Mouse (Mus musculus): ENCODE data around the gene Atp2a2. TPM values are rescaled to one million over a fixed set of nuclear protein-coding genes. Genes with fewer than 3 reads are reported as not detected.

The Atp2a2 gene
- polyA plus RNA-seq, 1 experiment from 2014 or later: 78.4 TPM

DNA sequence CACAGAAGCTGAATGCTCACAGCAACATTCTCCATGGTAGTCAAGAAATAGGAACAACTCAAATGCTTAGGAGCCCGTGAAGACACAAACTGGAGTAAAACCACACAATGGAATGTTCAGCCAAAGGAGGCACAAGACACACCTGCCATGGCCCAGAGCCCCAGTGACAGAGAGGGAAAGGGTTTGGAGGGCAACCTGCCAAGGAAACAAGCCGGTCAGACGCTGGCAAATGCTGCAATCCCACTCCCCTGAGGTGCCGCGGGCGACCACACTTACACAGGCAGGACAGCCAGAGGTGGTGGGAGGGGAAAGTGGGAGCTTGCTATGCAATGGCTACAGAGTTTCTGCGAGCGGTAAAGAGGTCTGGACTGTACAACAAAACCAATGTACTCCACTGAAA is 31.9 kb upstream of the Atp2a2 start:
- H3K27me3 ChIP-seq (ENCODE audit: control insufficient read depth, insufficient read depth, low read length): no peaks in the 10 kb centered on the region
- ATAC-seq (ENCODE audit: low read depth): no peak
- WGBS: 75% methylated on average over 8 of the region's 8 CpGs

GRCm38 (mm10) chr5:122529913-122530604 is 28.0 kb upstream of the Atp2a2 start:
- Histone ChIP-seq H3K27ac (ENCODE audit: low read depth, low read length) (no peak overlapping the region), H3K9me3 (ENCODE audit: control insufficient read depth, low read length) (no peaks in the 10 kb centered on the region), H3K4me1 (ENCODE audit: control insufficient read depth, insufficient read depth, low read length) (peaks cover 4% of the 10 kb centered on the region; the same call in 1 of the 2 replicates), H3K36me3 (ENCODE audit: control insufficient read depth, insufficient read depth, low read length) (no peaks in the 10 kb centered on the region), H3K27me3 (ENCODE audit: control insufficient read depth, insufficient read depth, low read length) (no peaks in the 10 kb centered on the region), H3K9ac (replicated peaks; ENCODE audit: low read depth, low read length) (no peak overlapping the region), H3K4me3 (ENCODE audit: low read depth, low read length) (no peak overlapping the region), H3K4me2 (ENCODE audit: low read depth, low read length) (no peak overlapping the region)
- WGBS: 75% methylated on average over 9 of the region's 9 CpGs
- ATAC-seq (ENCODE audit: low read depth): no peak

More for the DNA sequence above, 31.9 kb upstream of the Atp2a2 start:
- no peaks in the 10 kb centered on the region for H3K9me3 ChIP-seq (ENCODE audit: control insufficient read depth, low read length)
- H3K4me3 ChIP-seq (ENCODE audit: low read depth, low read length): no peak overlapping the region
- H3K36me3 ChIP-seq (ENCODE audit: control insufficient read depth, insufficient read depth, low read length): no peaks in the 10 kb centered on the region
- no peak overlapping the region for H3K4me2 ChIP-seq (ENCODE audit: low read depth, low read length)
- no peak overlapping the region for H3K27ac ChIP-seq (ENCODE audit: low read depth, low read length)
- H3K4me1 ChIP-seq (ENCODE audit: control insufficient read depth, insufficient read depth, low read length): peaks cover 4% of the 10 kb centered on the region; the same call in 1 of the 2 replicates
- H3K9ac ChIP-seq (replicated peaks; ENCODE audit: low read depth, low read length): no peak overlapping the region

GRCm38 (mm10) chr5:122529316-122529715 is 27.3 kb upstream of the Atp2a2 start:
- H3K27ac ChIP-seq (ENCODE audit: low read depth, low read length): no peak overlapping the region; the same call in 1 of the 2 replicates
- no peak overlapping the region for H3K4me2 ChIP-seq (ENCODE audit: low read depth, low read length)
- 39% methylated on average over 3 of the region's 3 CpGs for WGBS

DNA sequence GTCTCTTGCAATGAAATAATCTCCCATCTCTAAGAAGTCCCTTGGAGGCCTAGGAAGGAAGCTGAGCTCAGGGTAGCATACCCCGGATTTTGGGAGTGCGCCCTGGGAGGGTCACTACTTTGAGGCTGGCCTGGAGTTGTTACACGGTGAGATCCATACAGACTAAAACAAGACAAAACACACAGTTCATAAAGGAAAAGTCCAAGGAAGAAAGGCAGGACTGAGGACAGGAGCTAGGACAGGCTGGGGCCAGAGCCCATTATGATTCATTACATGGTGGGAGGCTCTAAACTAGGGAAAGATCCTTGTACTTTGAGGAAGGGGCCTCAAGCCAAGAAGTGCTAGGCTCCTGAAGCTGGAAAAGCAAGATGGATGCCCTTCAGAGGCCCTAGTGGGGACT is 26.6 kb upstream of the Atp2a2 start:
- H3K4me2 ChIP-seq (ENCODE audit: low read depth, low read length): no peak overlapping the region
- no peak overlapping the region for H3K9ac ChIP-seq (replicated peaks; ENCODE audit: low read depth, low read length)
- H3K27me3 ChIP-seq (ENCODE audit: control insufficient read depth, insufficient read depth, low read length): no peaks in the 10 kb centered on the region
- H3K4me3 ChIP-seq (ENCODE audit: low read depth, low read length): no peak overlapping the region
- WGBS: 71% methylated on average over 3 of the region's 3 CpGs
- H3K27ac ChIP-seq (ENCODE audit: low read depth, low read length): no peak overlapping the region
- peaks cover 4% of the 10 kb centered on the region; the same call in 1 of the 2 replicates for H3K4me1 ChIP-seq (ENCODE audit: control insufficient read depth, insufficient read depth, low read length)
- no peaks in the 10 kb centered on the region for H3K9me3 ChIP-seq (ENCODE audit: control insufficient read depth, low read length)
- no peak for ATAC-seq (ENCODE audit: low read depth)
- H3K36me3 ChIP-seq (ENCODE audit: control insufficient read depth, insufficient read depth, low read length): no peaks in the 10 kb centered on the region

More at GRCm38 (mm10) chr5:122529316-122529715, 27.3 kb upstream of the Atp2a2 start:
- Histone ChIP-seq H3K9ac (replicated peaks; ENCODE audit: low read depth, low read length) (no peak overlapping the region), H3K27me3 (ENCODE audit: control insufficient read depth, insufficient read depth, low read length) (no peaks in the 10 kb centered on the region), H3K4me3 (ENCODE audit: low read depth, low read length) (no peak overlapping the region), H3K4me1 (ENCODE audit: control insufficient read depth, insufficient read depth, low read length) (peaks cover 4% of the 10 kb centered on the region; the same call in 1 of the 2 replicates), H3K9me3 (ENCODE audit: control insufficient read depth, low read length) (no peaks in the 10 kb centered on the region), H3K36me3 (ENCODE audit: control insufficient read depth, insufficient read depth, low read length) (no peaks in the 10 kb centered on the region)
- ATAC-seq (ENCODE audit: low read depth): no peak

GRCm38 (mm10) chr5:122527761-122528160 is 25.7 kb upstream of the Atp2a2 start:
- Histone ChIP-seq H3K27ac (ENCODE audit: low read depth, low read length) (no peak overlapping the region), H3K4me3 (ENCODE audit: low read depth, low read length) (no peak overlapping the region), H3K9ac (replicated peaks; ENCODE audit: low read depth, low read length) (no peak overlapping the region), H3K36me3 (ENCODE audit: control insufficient read depth, insufficient read depth, low read length) (no peaks in the 10 kb centered on the region), H3K9me3 (ENCODE audit: control insufficient read depth, low read length) (no peaks in the 10 kb centered on the region), H3K4me2 (ENCODE audit: low read depth, low read length) (no peak overlapping the region), H3K4me1 (ENCODE audit: control insufficient read depth, insufficient read depth, low read length) (peaks cover 4% of the 10 kb centered on the region; the same call in 1 of the 2 replicates), H3K27me3 (ENCODE audit: control insufficient read depth, insufficient read depth, low read length) (no peaks in the 10 kb centered on the region)
- WGBS: 57% methylated on average over 11 of the region's 11 CpGs
- ATAC-seq (ENCODE audit: low read depth): no peak

DNA sequence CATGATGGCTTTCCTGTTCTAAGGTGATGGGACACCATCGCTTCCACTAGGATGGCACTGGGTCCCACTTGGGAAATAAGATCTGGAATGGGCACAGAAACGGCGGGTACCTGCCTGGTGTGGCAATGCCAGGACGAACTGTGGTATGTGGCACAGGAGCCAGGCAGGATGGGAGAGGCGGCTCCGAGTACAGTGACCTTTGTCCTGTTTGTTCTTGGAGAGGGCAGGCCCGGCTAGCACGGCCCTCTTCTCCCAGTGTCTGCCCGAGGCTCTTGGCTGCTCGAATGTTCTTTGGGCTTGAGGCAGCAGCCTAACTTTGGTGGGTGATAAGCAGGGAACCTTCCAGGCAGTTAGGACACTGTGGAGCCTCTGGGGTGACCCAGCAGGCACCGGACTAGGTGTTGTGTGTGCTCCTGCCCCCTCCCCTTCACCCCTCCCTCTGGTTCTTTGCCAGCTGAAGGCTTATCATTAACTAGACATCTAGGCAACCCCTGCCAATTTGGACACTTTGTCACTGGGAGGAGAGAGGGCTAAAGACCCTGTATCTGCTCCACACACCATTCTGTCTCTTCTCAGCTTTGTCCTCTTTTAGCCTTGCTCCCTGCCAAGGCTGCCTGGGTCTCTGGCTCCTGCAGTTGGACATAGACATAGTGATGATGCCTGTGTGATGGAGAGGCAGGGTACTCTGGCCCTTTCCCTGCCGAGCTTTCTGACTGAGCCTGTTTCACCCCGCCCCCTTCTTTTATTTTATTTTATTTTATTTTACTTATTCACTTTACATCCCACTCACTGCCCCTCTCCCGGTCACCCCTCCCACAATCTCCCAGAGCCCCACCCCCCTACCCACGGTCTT is 25.1 kb upstream of the Atp2a2 start:
- no peak overlapping the region for H3K4me2 ChIP-seq (ENCODE audit: low read depth, low read length)
- peaks cover 4% of the 10 kb centered on the region; the same call in 1 of the 2 replicates for H3K4me1 ChIP-seq (ENCODE audit: control insufficient read depth, insufficient read depth, low read length)
- H3K4me3 ChIP-seq (ENCODE audit: low read depth, low read length): no peak overlapping the region
- no peak overlapping the region for H3K27ac ChIP-seq (ENCODE audit: low read depth, low read length)
- H3K36me3 ChIP-seq (ENCODE audit: control insufficient read depth, insufficient read depth, low read length): no peaks in the 10 kb centered on the region
- no peaks in the 10 kb centered on the region for H3K27me3 ChIP-seq (ENCODE audit: control insufficient read depth, insufficient read depth, low read length)
- H3K9me3 ChIP-seq (ENCODE audit: control insufficient read depth, low read length): no peaks in the 10 kb centered on the region
- H3K9ac ChIP-seq (replicated peaks; ENCODE audit: low read depth, low read length): no peak overlapping the region
- WGBS: 75% methylated on average over 15 of the region's 15 CpGs
- ATAC-seq (ENCODE audit: low read depth): no peak

DNA sequence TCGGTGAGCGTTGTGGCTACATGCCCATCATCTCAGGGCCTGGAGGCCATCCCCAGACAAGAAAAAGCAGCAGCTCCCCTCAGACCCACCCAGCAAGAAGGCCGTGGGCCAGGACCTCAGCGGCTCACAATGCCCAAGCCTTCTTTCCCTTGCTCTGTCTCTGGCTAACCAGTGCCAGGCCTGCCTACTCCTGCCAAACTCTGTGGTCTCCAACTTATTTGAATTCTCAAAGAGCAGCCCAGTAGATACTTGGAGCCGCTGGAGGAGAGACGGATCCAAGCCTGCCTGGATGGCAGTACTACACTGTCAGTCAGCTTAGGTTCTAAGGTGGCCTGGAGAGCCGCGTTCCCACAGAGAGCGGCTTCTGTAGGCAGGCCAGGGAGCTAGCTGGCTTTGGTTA is 24.4 kb upstream of the Atp2a2 start:
- H3K4me2 ChIP-seq (ENCODE audit: low read depth, low read length): no peak overlapping the region
- no peaks in the 10 kb centered on the region for H3K36me3 ChIP-seq (ENCODE audit: control insufficient read depth, insufficient read depth, low read length)
- H3K27me3 ChIP-seq (ENCODE audit: control insufficient read depth, insufficient read depth, low read length): no peaks in the 10 kb centered on the region
- H3K27ac ChIP-seq (ENCODE audit: low read depth, low read length): no peak overlapping the region
- H3K4me1 ChIP-seq (ENCODE audit: control insufficient read depth, insufficient read depth, low read length): peaks cover 4% of the 10 kb centered on the region; the same call in 1 of the 2 replicates
- no peak overlapping the region for H3K4me3 ChIP-seq (ENCODE audit: low read depth, low read length)
- no peaks in the 10 kb centered on the region for H3K9me3 ChIP-seq (ENCODE audit: control insufficient read depth, low read length)
- no peak overlapping the region for H3K9ac ChIP-seq (replicated peaks; ENCODE audit: low read depth, low read length)
- no peak for ATAC-seq (ENCODE audit: low read depth)
- 94% methylated on average over 9 of the region's 9 CpGs for WGBS

GRCm38 (mm10) chr5:122525238-122525931 is 23.4 kb upstream of the Atp2a2 start:
- WGBS: 88% methylated on average over 14 of the region's 14 CpGs
- Histone ChIP-seq H3K27me3 (ENCODE audit: control insufficient read depth, insufficient read depth, low read length) (no peaks in the 10 kb centered on the region), H3K4me3 (ENCODE audit: low read depth, low read length) (no peak overlapping the region), H3K4me2 (ENCODE audit: low read depth, low read length) (no peak overlapping the region), H3K27ac (ENCODE audit: low read depth, low read length) (no peak overlapping the region), H3K4me1 (ENCODE audit: control insufficient read depth, insufficient read depth, low read length) (peaks cover 4% of the 10 kb centered on the region; the same call in 1 of the 2 replicates), H3K9ac (replicated peaks; ENCODE audit: low read depth, low read length) (no peak overlapping the region), H3K9me3 (ENCODE audit: control insufficient read depth, low read length) (no peaks in the 10 kb centered on the region), H3K36me3 (ENCODE audit: control insufficient read depth, insufficient read depth, low read length) (no peaks in the 10 kb centered on the region)
- ATAC-seq (ENCODE audit: low read depth): no peak

All from neural tube, embryonic 14.5 days (tissue).